Mouse (Mus musculus) limb, embryonic 11.5 days (tissue): Measurements from ENCODE around the gene Cstf1. TPM values are rescaled to one million over a fixed set of nuclear protein-coding genes. Genes with fewer than 3 reads are reported as not detected.

ENCODE experiments used
- ATAC-seq: fragments of 200-750 bp; cut with Nextera tagmentation; 2 replicates; pipeline ENCODE4 v1.8.0; 2017; ENCODE audit warnings: low read depth; ENCODE audit not compliant: insufficient number of reproducible peaks, low FRiP score, low TSS enrichment
- DNase-seq: peaks from one replicate; pipeline ENCODE4 v3.0.0-alpha.2; 2015; ENCODE audit warnings: low spot score
- H3K27ac ChIP-seq: fragments of 300-500 bp; sonication (generic); replicated peaks from 2 replicates; pipeline ENCODE4 v1.5.1; 2014; ENCODE audit warnings: low read depth, mild to moderate bottlenecking, low read length
- H3K27me3 ChIP-seq: fragments of 300-500 bp; sonication (generic); 2 replicates; pipeline ENCODE4 v1.6.1; 2014; ENCODE audit warnings: mild to moderate bottlenecking, low read length, mixed read lengths; ENCODE audit not compliant: control insufficient read depth, insufficient read depth
- H3K36me3 ChIP-seq: fragments of 300-500 bp; sonication (generic); 2 replicates; pipeline ENCODE4 v1.6.1; 2014; ENCODE audit warnings: mild to moderate bottlenecking, low read length, moderate library complexity, mixed read lengths; ENCODE audit not compliant: control insufficient read depth, insufficient read depth
- H3K4me1 ChIP-seq: fragments of 300-500 bp; sonication (generic); 2 replicates; pipeline ENCODE4 v1.6.1; 2014; ENCODE audit warnings: low read length, mixed read lengths; ENCODE audit not compliant: control insufficient read depth, insufficient read depth
- H3K4me2 ChIP-seq: fragments of 300-500 bp; sonication (generic); 2 replicates; pipeline ENCODE4 v1.6.1; 2014; ENCODE audit warnings: low read depth, mild to moderate bottlenecking, moderate library complexity; ENCODE audit not compliant: severe bottlenecking
- H3K4me3 ChIP-seq: fragments of 300-500 bp; sonication (generic); 2 replicates; pipeline ENCODE4 v1.5.1; 2014; ENCODE audit warnings: low read depth, low read length
- H3K9ac ChIP-seq: fragments of 300-500 bp; sonication (generic); 2 replicates; pipeline ENCODE4 v1.6.1; 2014; ENCODE audit warnings: mild to moderate bottlenecking, low read length
- H3K9me3 ChIP-seq: fragments of 300-500 bp; sonication (generic); 2 replicates; pipeline ENCODE4 v1.6.1; 2016; ENCODE audit warnings: low read length; ENCODE audit not compliant: control insufficient read depth
- WGBS: fragments of 180-500 bp; shearing (Covaris S2); extraction: QIAGEN DNeasy Blood & Tissue Kit; methylation state at CpG from one replicate; pipeline ENCODE4 v1.1.7; 2014; 5-methylcytosine and 5-hydroxymethylcytosine counted together
- polyA plus RNA-seq: library from polyadenylated mRNA; unstranded; fragments of >200 nt; fragmentation: Nextera tagmentation; extraction: Ambion mirVana; gene quantifications from 2 replicates; pipeline ENCODE4 v1.2.1, GENCODE M21; 2014

Cstf1 gene
- polyA plus RNA-seq, 1 experiment from 2014 or later: 52.1 TPM

DNA sequence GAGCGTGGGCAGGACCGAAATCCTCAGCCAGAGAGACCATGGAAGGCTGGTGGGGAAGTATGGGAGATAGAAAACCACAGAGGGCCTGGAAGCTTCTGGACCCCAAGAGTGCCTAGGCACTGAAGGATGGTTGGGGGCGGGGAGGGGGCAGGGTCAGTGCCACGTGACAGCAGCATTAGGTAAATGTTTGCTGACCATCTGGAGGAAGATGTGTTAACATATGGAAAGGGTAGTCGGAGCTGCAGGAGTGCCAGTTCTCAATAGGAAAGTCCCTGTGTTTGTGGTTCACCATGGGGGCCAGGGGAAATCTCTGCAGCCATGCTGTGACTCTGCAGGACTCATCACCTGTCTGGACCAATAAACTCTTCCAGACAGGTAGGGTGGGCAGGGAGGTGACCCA, 43.4 kb downstream of the Cstf1 start:
- DNase-seq (no peak), ATAC-seq (no peak)
- Histone ChIP-seq H3K4me1 (no peaks in the 10 kb centered on the region), H3K9ac (no peak overlapping the region), H3K27ac (no peak overlapping the region), H3K27me3 (no peaks in the 10 kb centered on the region), H3K9me3 (no peaks in the 10 kb centered on the region), H3K36me3 (no peaks in the 10 kb centered on the region), H3K4me3 (no peak overlapping the region), H3K4me2 (no peak overlapping the region)
- WGBS: 49% methylated on average over 5 of the region's 5 CpGs

DNA sequence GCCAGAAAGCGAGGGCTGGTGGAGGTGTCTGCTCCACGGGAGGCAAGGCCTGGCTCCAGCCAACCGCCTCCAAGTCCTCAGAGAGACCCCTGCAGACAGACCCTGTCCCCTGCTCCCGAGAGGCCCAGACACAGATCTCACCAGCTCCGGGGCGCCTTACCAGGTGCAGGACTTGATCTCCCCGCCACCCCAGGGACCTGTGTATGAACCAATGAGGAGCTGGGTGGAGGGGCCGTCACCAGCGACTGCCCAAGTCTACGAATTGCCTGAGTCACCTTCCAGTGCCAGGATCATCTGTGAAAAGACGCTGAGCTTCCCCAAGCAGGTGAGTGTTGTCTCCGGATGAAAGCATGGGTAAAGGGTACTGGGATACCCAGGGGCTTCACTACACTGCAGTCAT, 45.7 kb downstream of the Cstf1 start:
- Histone ChIP-seq H3K36me3 (no peaks in the 10 kb centered on the region), H3K4me3 (no peak overlapping the region), H3K27me3 (no peaks in the 10 kb centered on the region), H3K9me3 (no peaks in the 10 kb centered on the region), H3K9ac (no peak overlapping the region), H3K4me2 (no peak overlapping the region), H3K27ac (no peak overlapping the region), H3K4me1 (no peaks in the 10 kb centered on the region)
- WGBS: 57% methylated on average over 12 of the region's 12 CpGs
- ATAC-seq (no peak), DNase-seq (no peak)

DNA sequence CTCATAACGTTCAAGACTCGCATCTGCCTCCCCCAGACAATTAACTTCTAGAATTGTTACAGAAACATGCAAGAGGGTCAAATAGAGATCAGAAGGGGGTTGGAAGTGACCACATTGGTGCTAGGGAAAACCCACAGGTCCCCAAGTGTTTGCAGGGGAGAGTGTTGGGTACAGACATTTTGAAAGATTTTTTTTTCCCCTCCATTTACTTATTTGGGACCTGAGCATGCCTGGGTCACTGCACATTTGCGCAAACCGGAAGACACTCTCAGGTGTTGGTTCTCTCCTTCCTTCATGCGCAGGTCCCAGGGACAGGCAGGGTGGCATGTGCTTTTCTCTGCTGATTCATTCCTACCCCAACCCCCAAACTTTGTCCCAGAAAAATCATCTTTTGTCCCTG, 46.4 kb downstream of the Cstf1 start:
- Histone ChIP-seq H3K4me3 (no peak overlapping the region), H3K9me3 (no peaks in the 10 kb centered on the region), H3K36me3 (no peaks in the 10 kb centered on the region), H3K4me2 (no peak overlapping the region), H3K27me3 (no peaks in the 10 kb centered on the region), H3K4me1 (no peaks in the 10 kb centered on the region), H3K27ac (no peak overlapping the region), H3K9ac (no peak overlapping the region)
- no peak for DNase-seq
- WGBS: 90% methylated on average over 5 of the region's 5 CpGs
- no peak for ATAC-seq

DNA sequence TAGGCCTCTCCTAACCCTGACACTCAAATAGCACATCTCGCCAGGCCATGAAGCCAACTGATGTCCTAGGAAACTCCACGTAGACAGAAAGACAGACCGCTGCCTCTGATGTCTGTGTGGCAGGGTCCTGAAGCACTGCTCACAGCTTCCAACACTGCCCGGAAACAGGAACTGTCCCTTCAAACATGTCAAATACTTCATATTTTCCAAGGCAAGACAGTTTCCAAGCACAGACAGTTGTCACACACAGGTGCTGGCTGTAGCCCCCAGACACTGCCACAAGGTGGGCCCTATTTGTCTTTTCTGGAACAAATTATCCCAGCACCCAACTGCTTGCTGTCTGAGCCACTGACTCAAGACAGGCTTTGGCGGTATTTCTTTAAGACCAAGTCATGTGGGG, 47.7 kb downstream of the Cstf1 start:
- Histone ChIP-seq H3K4me3 (no peak overlapping the region), H3K9ac (no peak overlapping the region), H3K27ac (no peak overlapping the region), H3K27me3 (no peaks in the 10 kb centered on the region), H3K9me3 (no peaks in the 10 kb centered on the region), H3K4me1 (no peaks in the 10 kb centered on the region), H3K36me3 (no peaks in the 10 kb centered on the region), H3K4me2 (no peak overlapping the region)
- no peak for ATAC-seq
- 84% methylated on average over 5 of the region's 5 CpGs for WGBS
- no peak for DNase-seq

DNA sequence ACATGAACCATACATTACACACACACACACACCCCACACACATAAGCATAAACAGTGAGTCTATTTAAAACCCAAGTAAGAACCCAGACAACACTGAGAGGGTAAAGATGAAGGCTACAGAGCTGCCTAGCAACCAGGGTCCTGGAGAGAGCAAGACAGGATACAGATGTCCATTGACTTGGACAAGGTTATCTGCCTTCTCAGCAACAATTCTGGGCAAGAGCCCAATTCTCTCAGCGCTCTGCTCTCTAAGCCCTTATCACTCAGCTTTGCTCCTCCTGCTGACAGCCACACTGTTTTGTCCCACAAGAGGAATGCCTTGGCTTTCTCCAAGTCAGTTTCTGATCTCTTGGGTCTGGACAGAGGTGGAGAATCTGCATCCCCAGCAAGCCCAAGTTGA, 60.1 kb downstream of the Cstf1 start:
- 86% methylated on average over 1 of the region's 1 CpGs for WGBS
- ATAC-seq (no peak), DNase-seq (no peak)
- Histone ChIP-seq H3K4me3 (no peak overlapping the region), H3K9me3 (no peaks in the 10 kb centered on the region), H3K27ac (no peak overlapping the region), H3K27me3 (no peaks in the 10 kb centered on the region), H3K4me1 (no peaks in the 10 kb centered on the region), H3K36me3 (no peaks in the 10 kb centered on the region), H3K4me2 (no peak overlapping the region), H3K9ac (no peak overlapping the region)

Other genes with a start within 250 kb of the Cstf1 start
- not detected in 2 replicates for gene Mc3r, start 122.2 kb upstream of the Cstf1 start, polyA plus RNA-seq
- 14.9 and 15.9 TPM in 2 replicates for gene Fam210b, start 25.1 kb upstream of the Cstf1 start, polyA plus RNA-seq
- 219 and 224 TPM in 2 replicates for gene Aurka, start 146 bp upstream of the Cstf1 start, polyA plus RNA-seq
- 0.11 and 0.35 TPM in 2 replicates for gene Cass4, start 23.1 kb downstream of the Cstf1 start, polyA plus RNA-seq
- 74.6 and 78.9 TPM in 2 replicates for gene Rtf2, start 69.9 kb downstream of the Cstf1 start, polyA plus RNA-seq
- 0.56 and 1.1 TPM in 2 replicates for gene Gcnt7, start 87.9 kb downstream of the Cstf1 start, polyA plus RNA-seq
- not detected in 2 replicates for gene Fam209, start 101.8 kb downstream of the Cstf1 start, polyA plus RNA-seq
- 5.9 and 7.6 TPM in 2 replicates for gene Tfap2c, start 178.9 kb downstream of the Cstf1 start, polyA plus RNA-seq